ENCODE assay signal across 7 mouse cellular contexts in genomic region chr1:160212703-160213669, GRCm38 (mm10). TPM values are rescaled to one million over a fixed set of nuclear protein-coding genes. Genes with fewer than 3 reads are reported as not detected.
DNase-seq lines count a peak whose midpoint lies in the region; ATAC-seq lines count a peak whose summit lies in the region.

TSS of gene Cacybp (minus strand) at chr1:160212875.

- H3K4me1 ChIP-seq in embryonic facial prominence, embryonic 11.5 days (ENCODE audit: control insufficient read depth, insufficient read depth, low read length), result no peaks in the 10 kb centered on the region
- peaks cover 10% of the 10 kb centered on the region for H3K4me1 ChIP-seq in limb, embryonic 10.5 days
- H3K4me1 ChIP-seq in midbrain, embryonic 13.5 days (replicated peaks), result peaks cover 35% of the 10 kb centered on the region

- H3K27me3 ChIP-seq in embryonic facial prominence, embryonic 11.5 days (ENCODE audit: control insufficient read depth, insufficient read depth, low read length), result no peaks in the 10 kb centered on the region
- no peaks in the 10 kb centered on the region for H3K27me3 ChIP-seq in limb, embryonic 10.5 days (ENCODE audit: low read depth, poor library complexity, severe bottlenecking)
- H3K27me3 ChIP-seq in midbrain, embryonic 13.5 days, result no peaks in the 10 kb centered on the region

- H3K9me3 ChIP-seq in embryonic facial prominence, embryonic 11.5 days (replicated peaks; ENCODE audit: control insufficient read depth, low read length), result no peaks in the 10 kb centered on the region
- no peaks in the 10 kb centered on the region for H3K9me3 ChIP-seq in limb, embryonic 10.5 days (replicated peaks)
- H3K9me3 ChIP-seq in midbrain, embryonic 13.5 days, result no peaks in the 10 kb centered on the region

- under 1% methylated on average over 73 of the region's 76 CpGs for WGBS in embryonic facial prominence, embryonic 11.5 days
- WGBS in limb, embryonic 10.5 days, result under 1% methylated on average over 76 of the region's 76 CpGs
- 1% methylated on average over 76 of the region's 76 CpGs for WGBS in midbrain, embryonic 13.5 days

- H3K4me2 ChIP-seq in embryonic facial prominence, embryonic 11.5 days (ENCODE audit: low read depth, low read length), result peak within 1 kb of the TSS; percentile 60
- peak within 1 kb of the TSS; percentile 76 for H3K4me2 ChIP-seq in midbrain, embryonic 13.5 days (replicated peaks)

- peak; percentile 100 for DNase-seq in adrenal gland, postnatal 14 days
- peak; percentile 100 for DNase-seq in embryonic facial prominence, embryonic 11.5 days (ENCODE audit: low spot score)
- DNase-seq in kidney, adult 11 months, result peak; percentile 99
- DNase-seq in limb, embryonic 10.5 days (ENCODE audit: low spot score), result peak; percentile 100
- peak; percentile 100 for DNase-seq in spleen, adult 12 weeks (ENCODE audit: low spot score)

- peak within 1 kb of the TSS; percentile 93 for H3K9ac ChIP-seq in embryonic facial prominence, embryonic 11.5 days (replicated peaks; ENCODE audit: low read length)
- H3K9ac ChIP-seq in midbrain, embryonic 13.5 days (replicated peaks), result peak within 1 kb of the TSS; percentile 97

- H3K36me3 ChIP-seq in embryonic facial prominence, embryonic 11.5 days (replicated peaks; ENCODE audit: control insufficient read depth, insufficient read depth, low read depth, low read length), result no peaks in the 10 kb centered on the region
- H3K36me3 ChIP-seq in limb, embryonic 10.5 days, result peaks cover 12% of the 10 kb centered on the region
- H3K36me3 ChIP-seq in midbrain, embryonic 13.5 days, result no peaks in the 10 kb centered on the region

- H3K4me3 ChIP-seq in embryonic facial prominence, embryonic 11.5 days (ENCODE audit: low read depth, low read length), result peak within 1 kb of the TSS; percentile 76
- peak within 1 kb of the TSS; percentile 95 for H3K4me3 ChIP-seq in limb, embryonic 10.5 days
- peak within 1 kb of the TSS; percentile 85 for H3K4me3 ChIP-seq in midbrain, embryonic 13.5 days (replicated peaks)

- H3K27ac ChIP-seq in embryonic facial prominence, embryonic 11.5 days (replicated peaks; ENCODE audit: low read depth, low read length), result peak within 1 kb of the TSS; percentile 99
- H3K27ac ChIP-seq in limb, embryonic 10.5 days, result peak within 1 kb of the TSS; percentile 97
- peak within 1 kb of the TSS; percentile 99 for H3K27ac ChIP-seq in midbrain, embryonic 13.5 days

- ATAC-seq in embryonic facial prominence, embryonic 11.5 days (replicated peaks; ENCODE audit: insufficient number of reproducible peaks, low FRiP score, low TSS enrichment, low read depth), result peak; percentile 97
- peak; percentile 86 for ATAC-seq in granulocyte monocyte progenitor cell, adult 5-6 weeks (replicated peaks; ENCODE audit: poor library complexity, severe bottlenecking)
- ATAC-seq in midbrain, embryonic 13.5 days, result peak; percentile 99

RNA-seq across cellular contexts. Expression of gene Cacybp, which starts in this region (rescaled TPM):
- 75.7 and 82.4 TPM in 2 replicates for total RNA-seq in adrenal gland, postnatal 14 days (2021)
- 314 and 333 TPM in 2 replicates for polyA plus RNA-seq in embryonic facial prominence, embryonic 11.5 days (2014; fragmentation: Nextera tagmentation; extraction: Ambion mirVana)
- total RNA-seq in granulocyte monocyte progenitor cell, adult 5-6 weeks (2014; fragmentation: Nextera tagmentation), result 161 and 188 TPM in 2 replicates
- 288 and 319 TPM in 2 replicates for total RNA-seq in granulocyte monocyte progenitor cell, adult 5-6 weeks (2017)
- 312 and 387 TPM in 2 replicates for polyA plus RNA-seq in limb, embryonic 10.5 days (2016; fragmentation: Nextera tagmentation; extraction: Ambion mirVana)
- polyA plus RNA-seq in midbrain, embryonic 13.5 days (2015; fragmentation: Nextera tagmentation; extraction: Ambion mirVana), result 276 and 284 TPM in 2 replicates

Comparison
In these comparisons a context has a peak if more than half of its experiments do, and no peak if none do; other contexts are left out.
1. Peak in every context shown above with its lines: DNase-seq, ATAC-seq, H3K4me3 ChIP-seq and H3K27ac ChIP-seq.